Mouse (Mus musculus) CH12.LX (cell line): ENCODE results near the gene Bco2.

Source experiments
- CTCF ChIP-seq, 2 experiments: IDR thresholded peaks in 1 of 2; conservative IDR thresholded peaks in 1 of 2; 2 replicates each; pipeline ENCODE4 v1.5.1; 2011 to 2012; ENCODE audit warnings: low read depth in 2 of 2, low read length in 2 of 2, improper control_type of control experiment in 1 of 2, inconsistent platforms in 1 of 2, mild to moderate bottlenecking in 1 of 2, moderate library complexity in 1 of 2
- HCFC1 ChIP-seq: IDR thresholded peaks from 2 replicates; pipeline ENCODE4 v1.6.1; 2012; ENCODE audit warnings: low read depth, mild to moderate bottlenecking, inconsistent platforms, low read length, improper control_type of control experiment
- KAT2A ChIP-seq: IDR thresholded peaks from 2 replicates; pipeline ENCODE4 v1.6.1; 2012; ENCODE audit warnings: low read length, improper control_type of control experiment, inconsistent platforms; ENCODE audit not compliant: insufficient replicate concordance
- MAFK ChIP-seq: IDR thresholded peaks from 2 replicates; pipeline ENCODE4 v1.6.1; 2011; ENCODE audit warnings: low read length, improper control_type of control experiment; ENCODE audit not compliant: insufficient replicate concordance
- POLR2A ChIP-seq: IDR thresholded peaks from 2 replicates; pipeline ENCODE4 v1.6.1; 2011; ENCODE audit warnings: low read depth, mild to moderate bottlenecking, improper control_type of control experiment, low read length
- ZC3H11A ChIP-seq: IDR thresholded peaks from 2 replicates; pipeline ENCODE4 v1.6.1; 2012; ENCODE audit warnings: low read depth, mild to moderate bottlenecking, inconsistent platforms, low read length, improper control_type of control experiment

GRCm38 (mm10) chr9:50536603-50537135, 18.3 kb downstream of the Bco2 start:
- TF ChIP-seq HCFC1 (no peak), MAFK (no peak), ZC3H11A (no peak), CTCF (conservative IDR thresholded peaks at IDR 0.05 in 1 of 2, IDR thresholded peaks at IDR 0.05 in 1 of 2; ENCODE audit: low read depth in 2 of 2, low read length in 2 of 2) (no peak), KAT2A (no peak), POLR2A (no peak)
